Mouse (Mus musculus): ENCODE results near the gene 1700022I11Rik.

DNA sequence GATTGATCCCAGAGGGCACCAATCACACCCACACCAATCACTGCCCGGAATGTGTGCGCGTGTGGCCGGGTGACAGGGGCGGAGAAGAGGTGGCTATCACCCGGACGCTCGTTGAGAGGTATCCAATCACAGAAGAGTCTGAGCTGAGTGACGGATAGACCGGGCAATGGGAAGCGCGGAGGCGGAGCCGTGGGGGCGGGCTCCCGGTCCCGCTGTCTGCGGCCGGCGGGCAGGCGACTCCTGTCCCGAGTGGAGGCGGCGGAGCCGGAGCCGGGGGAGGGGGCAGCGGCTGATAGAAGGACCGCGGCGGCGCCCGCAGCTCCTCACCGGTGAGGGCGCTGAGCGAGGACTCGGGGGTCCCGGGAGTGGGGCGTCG lies 19.7 kb upstream of the 1700022I11Rik start, which contains the start of gene Dnajb5:
- TF ChIP-seq CTCF (IDR thresholded peaks at IDR 0.05; ENCODE audit: low read depth): no peak
- TF ChIP-seq EP300 (IDR thresholded peaks at IDR 0.05; ENCODE audit: low read depth): no peak

Data from liver, embryonic 14.5 days (tissue).